Mouse (Mus musculus) lung, adult 2 months (tissue): ENCODE measurements at regions not wholly inside any gene's neighbourhood (a gene's known extent, or its start where the extent isn't known, plus 50 kb on each side); places are given as distances from the start of the nearest gene placed in this dataset.
A peak's percentile ranks its signal among the peaks of the same experiment; 100 is the strongest.
"Not testable (repeated sequence)": the region's sequence is repeated elsewhere in the genome, so short reads cannot be mapped to it uniquely, and the experiment has no call there.

Source experiments
- DNase-seq: peaks from one replicate; pipeline ENCODE4 v3.0.0; 2022
- H3K4me1 ChIP-seq: fragments of 200-500 bp; 2 replicates; pipeline ENCODE4 v1.6.1; 2011; ENCODE audit warnings: low read length; ENCODE audit not compliant: control insufficient read depth, insufficient read depth
- H3K4me3 ChIP-seq: fragments of 200-500 bp; replicated peaks from 2 replicates; pipeline ENCODE3; 2011; ENCODE audit warnings: low read depth, mild to moderate bottlenecking, control low read depth, low read length; ENCODE audit errors: extremely low read depth
- CTCF ChIP-seq: fragments of 200-500 bp; IDR thresholded peaks from 2 replicates; pipeline ENCODE4 v1.5.1; 2011; ENCODE audit warnings: mild to moderate bottlenecking, low read length, control low read depth; ENCODE audit not compliant: insufficient read depth
- POLR2A ChIP-seq: fragments of 200-500 bp; IDR thresholded peaks from 2 replicates; pipeline ENCODE4 v1.6.1; 2011; ENCODE audit warnings: low read depth, mild to moderate bottlenecking, control low read depth, low read length, borderline replicate concordance; ENCODE audit errors: extremely low read depth
- WGBS: fragments of 180-500 bp; shearing (Covaris S2); methylation state at CpG from one replicate; pipeline ENCODE4 v1.1.7; 2018; 5-methylcytosine and 5-hydroxymethylcytosine counted together

DNA sequence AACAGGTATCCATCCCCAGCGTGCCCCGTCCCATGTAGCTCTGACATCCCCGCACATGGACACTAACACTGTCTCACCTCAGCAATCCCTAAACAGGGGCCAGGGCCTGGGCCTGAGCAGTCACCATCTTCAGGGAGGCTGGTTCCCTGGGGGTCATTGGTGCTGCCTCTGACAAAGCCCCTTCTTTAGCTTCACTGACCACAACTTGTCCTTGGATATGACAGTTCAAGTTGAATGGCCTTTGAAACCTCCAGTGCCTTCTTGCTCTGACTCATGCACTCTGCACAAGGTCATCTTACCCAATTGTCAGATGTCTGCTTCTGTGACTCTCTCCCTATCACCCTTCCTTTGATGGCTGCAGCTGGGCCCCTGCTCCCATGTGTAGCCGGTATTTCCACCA is 68.2 kb upstream of the Klf13 start:
- 89% methylated on average over 4 of the region's 4 CpGs for WGBS
- DNase-seq = no peak
- no peak overlapping the region for H3K4me3 ChIP-seq
- TF ChIP-seq CTCF = no peak
- no peak for TF ChIP-seq POLR2A
- peaks cover 3% of the 10 kb centered on the region; the same call in 1 of the 2 replicates for H3K4me1 ChIP-seq

DNA sequence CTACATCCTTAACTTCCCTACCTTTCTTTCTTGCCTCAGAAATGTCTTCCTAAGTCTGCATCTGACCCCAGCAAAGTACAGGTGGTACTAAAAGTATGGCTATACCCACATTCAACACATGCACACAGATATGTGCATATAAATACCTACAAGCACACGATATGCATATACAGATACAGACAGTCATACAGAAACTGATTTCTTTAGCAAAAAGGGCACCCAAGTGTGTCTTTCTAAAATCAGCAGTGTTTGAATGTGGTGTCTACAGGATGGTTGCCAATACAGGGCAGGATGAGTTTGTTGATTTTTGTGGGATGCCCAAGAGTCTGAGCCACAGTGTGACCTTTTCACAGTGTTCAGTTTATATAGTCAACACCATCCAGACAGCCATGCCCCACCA is 67.0 kb upstream of the Klf13 start:
- TF ChIP-seq POLR2A (no peak), CTCF (no peak)
- H3K4me1 ChIP-seq = no peaks in the 10 kb centered on the region
- no peak for DNase-seq
- 88% methylated on average over 1 of the region's 1 CpGs for WGBS
- no peak overlapping the region for H3K4me3 ChIP-seq

- 87% methylated on average over 5 of the region's 5 CpGs for WGBS
- TF ChIP-seq CTCF = no peak
- no peak for TF ChIP-seq POLR2A
- Histone ChIP-seq H3K4me3 (no peak overlapping the region), H3K4me1 (peaks cover 12% of the 10 kb centered on the region)
- DNase-seq = no peak
Observed at GRCm38 (mm10) chr7:64003904-64004303, 65.2 kb upstream of the Klf13 start.

DNA sequence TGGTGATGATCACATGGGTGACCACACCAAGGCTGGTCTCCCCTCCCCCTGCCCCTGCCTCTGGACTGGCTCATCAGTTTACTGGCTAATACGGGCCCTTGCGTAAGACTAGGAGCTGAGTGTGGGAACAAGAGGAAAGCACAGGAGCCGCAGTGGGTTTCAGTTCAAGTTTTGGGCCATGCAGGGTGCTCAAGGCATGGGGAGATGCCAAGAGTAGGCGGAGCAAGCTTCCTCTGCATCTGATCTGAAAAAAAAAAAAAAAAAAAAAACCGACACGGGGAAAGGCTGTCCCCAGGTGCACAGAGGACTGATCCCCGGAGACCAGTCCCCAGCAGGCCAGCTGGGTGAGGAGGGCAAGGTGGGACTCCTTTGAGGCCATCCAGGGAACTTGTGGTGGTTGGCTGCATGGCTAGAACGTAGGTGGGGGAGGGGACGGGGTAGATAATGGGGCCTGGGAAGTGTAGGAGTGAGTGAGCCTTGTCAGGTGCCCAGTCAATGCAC is 62.9 kb upstream of the Klf13 start:
- no peak for TF ChIP-seq CTCF
- no peak for TF ChIP-seq POLR2A
- DNase-seq = no peak
- peaks cover 13% of the 10 kb centered on the region for H3K4me1 ChIP-seq
- WGBS = 42% methylated on average over 9 of the region's 9 CpGs
- H3K4me3 ChIP-seq = peak overlapping the region; percentile 39

GRCm38 (mm10) chr7:63998995-63999960 is 60.6 kb upstream of the Klf13 start:
- 37% methylated on average over 6 of the region's 6 CpGs for WGBS
- TF ChIP-seq POLR2A (no peak), CTCF (no peak)
- no peak for DNase-seq
- no peak overlapping the region for H3K4me3 ChIP-seq
- H3K4me1 ChIP-seq = peaks cover 13% of the 10 kb centered on the region

- peaks cover 13% of the 10 kb centered on the region for H3K4me1 ChIP-seq
- H3K4me3 ChIP-seq = no peak overlapping the region
- WGBS = 81% methylated on average over 3 of the region's 3 CpGs
- TF ChIP-seq CTCF (no peak), POLR2A (no peak)
- no peak for DNase-seq
Observed at GRCm38 (mm10) chr7:63997997-63998396, 59.3 kb upstream of the Klf13 start.

GRCm38 (mm10) chr7:63996581-63997098 is 57.9 kb upstream of the Klf13 start:
- no peak for DNase-seq
- H3K4me1 ChIP-seq = peaks cover 13% of the 10 kb centered on the region
- H3K4me3 ChIP-seq = no peak overlapping the region
- 88% methylated on average over 6 of the region's 6 CpGs for WGBS
- TF ChIP-seq POLR2A = no peak
- no peak for TF ChIP-seq CTCF

DNA sequence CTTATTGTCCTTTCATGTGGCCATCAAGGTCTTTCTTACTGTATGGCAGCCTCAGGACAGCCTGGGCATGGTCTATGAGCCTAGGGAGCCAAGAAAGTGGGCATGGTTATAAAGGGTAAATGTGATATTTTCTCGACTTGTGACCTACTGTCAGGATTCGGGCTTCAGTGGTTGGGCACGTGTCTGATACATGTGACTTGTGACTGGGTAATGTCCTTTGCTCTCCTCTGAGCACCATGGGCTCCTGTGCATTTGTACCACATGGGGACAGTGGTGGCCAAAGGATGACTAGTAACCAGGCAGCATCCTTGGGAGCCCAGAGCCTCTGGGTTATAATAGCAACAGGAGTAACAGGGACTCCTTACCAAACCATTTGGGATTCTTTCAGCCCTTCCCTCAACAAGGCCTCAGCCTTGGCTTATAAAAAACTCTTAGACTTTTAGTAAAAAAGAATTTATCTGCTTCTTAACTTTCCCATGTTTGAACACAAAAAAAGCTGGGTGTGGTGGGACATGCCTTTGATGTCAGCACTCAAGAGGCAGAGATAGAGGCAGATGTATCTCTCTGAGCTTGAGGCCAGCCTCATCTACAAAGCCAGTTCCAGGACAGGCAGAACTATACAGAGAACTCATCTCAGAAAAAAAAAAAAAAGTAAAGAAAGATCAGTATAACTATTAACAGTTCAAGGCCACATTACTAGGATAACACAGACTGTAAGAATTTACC is 56.7 kb upstream of the Klf13 start:
- WGBS = 81% methylated on average over 3 of the region's 3 CpGs
- Histone ChIP-seq H3K4me1 (peaks cover 11% of the 10 kb centered on the region), H3K4me3 (no peak overlapping the region)
- TF ChIP-seq POLR2A (no peak), CTCF (no peak)
- no peak for DNase-seq

DNA sequence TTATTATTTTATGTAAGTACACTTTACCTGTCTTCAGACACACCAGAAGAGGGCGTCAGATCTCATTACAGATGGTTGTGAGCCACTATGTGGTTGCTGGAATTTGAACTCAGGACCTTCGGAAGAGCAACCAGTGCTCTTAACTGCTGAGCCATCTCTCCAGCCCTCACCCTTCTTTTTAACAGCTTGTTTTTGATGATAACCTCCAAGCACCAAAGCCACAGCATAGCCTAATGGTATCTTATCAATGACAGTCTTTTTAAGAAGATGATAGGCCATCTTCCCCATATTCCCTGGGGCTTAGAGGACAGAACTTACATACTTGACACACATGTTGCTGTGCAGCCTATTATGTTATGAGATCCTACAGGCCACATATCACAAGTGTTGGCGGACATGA is 56.1 kb upstream of the Klf13 start:
- 80% methylated on average over 3 of the region's 3 CpGs for WGBS
- DNase-seq, H3K4me1 ChIP-seq, H3K4me3 ChIP-seq: not testable (repeated sequence)
